Comparison of ENCODE assay signal across 17 mouse cellular contexts in genomic region chr4:130645426-130645825, GRCm38 (mm10).
"Had no signal": no experiment of that assay in that cellular context is flagged by ENCODE, and none has a peak within 500 bp of the region (broad histone marks: within the 10 kb centered on the region; RNA-seq: fewer than 3 reads in every experiment).

No protein-coding gene starts in this region.

- ATAC-seq: lung, postnatal 0 days had no signal

- H3K27ac ChIP-seq: left cerebral cortex, adult 2 months; limb, embryonic 12.5 days; liver, embryonic 14.5 days; midbrain, embryonic 10.5 days; neural tube, embryonic 15.5 days; stomach, postnatal 0 days had no signal

- H3K9ac ChIP-seq: limb, embryonic 12.5 days; liver, embryonic 14.5 days; neural tube, embryonic 15.5 days had no signal

- H3K27me3 ChIP-seq: limb, embryonic 12.5 days; neural tube, embryonic 15.5 days had no signal

- H3K4me1 ChIP-seq: limb, embryonic 12.5 days; midbrain, embryonic 10.5 days; neural tube, embryonic 15.5 days had no signal

- H3K4me3 ChIP-seq: left cerebral cortex, adult 2 months; limb, embryonic 12.5 days; midbrain, embryonic 10.5 days; myocyte; neural tube, embryonic 15.5 days had no signal

- H3K36me3 ChIP-seq: limb, embryonic 12.5 days; midbrain, embryonic 10.5 days; neural tube, embryonic 15.5 days had no signal

- H3K4me2 ChIP-seq: limb, embryonic 12.5 days; neural tube, embryonic 15.5 days had no signal

- H3K9me3 ChIP-seq: limb, embryonic 12.5 days; midbrain, embryonic 10.5 days; neural tube, embryonic 15.5 days had no signal

- DNase-seq: kidney, postnatal 14 days; liver; lung, adult 2 months; lung, postnatal 36 days; midbrain, embryonic 14.5 days; right cerebral cortex, adult 18-20 months; right cerebral cortex, postnatal 25 days; thymus, adult 18-20 months; thymus, postnatal 14 days had no signal
